Mouse (Mus musculus): ENCODE data around the gene Obsl1.

GRCm38 (mm10) chr1:75494878-75495548 is 11.2 kb downstream of the Obsl1 start:
- TF ChIP-seq EP300 (IDR thresholded peaks at IDR 0.05; ENCODE audit: insufficient read depth, low read depth, low read length) = no peak
- peak; percentile 81 for TF ChIP-seq CTCF (IDR thresholded peaks at IDR 0.05)
- no peak for TF ChIP-seq POLR2A (IDR thresholded peaks at IDR 0.05; ENCODE audit: insufficient read depth, low read depth, low read length)

All from heart, adult 2 months (tissue).